Mouse (Mus musculus) liver, embryonic 11.5 days (tissue): ENCODE data around the gene Irf8. TPM values are rescaled to one million over a fixed set of nuclear protein-coding genes. Genes with fewer than 3 reads are reported as not detected.

Source experiments
- ATAC-seq: fragments of 200-750 bp; cut with Nextera tagmentation; replicated peaks from 2 replicates; pipeline ENCODE4 v1.8.0; 2017; ENCODE audit warnings: moderate number of reproducible peaks, mild to moderate bottlenecking, moderate TSS enrichment, moderate library complexity; ENCODE audit not compliant: low FRiP score
- DNase-seq: peaks from one replicate; pipeline ENCODE4 v3.0.0-alpha.2; 2017; ENCODE audit warnings: low spot score
- H3K27ac ChIP-seq: fragments of 300-500 bp; sonication (generic); 2 replicates; pipeline ENCODE4 v1.5.1; 2014; ENCODE audit warnings: mild to moderate bottlenecking, low read depth, low read length, control low read depth
- H3K27me3 ChIP-seq: fragments of 300-500 bp; sonication (generic); replicated peaks from 2 replicates; pipeline ENCODE4 v1.6.1; 2014; ENCODE audit warnings: low read length, mixed read lengths; ENCODE audit not compliant: control insufficient read depth, insufficient read depth
- H3K36me3 ChIP-seq: fragments of 300-500 bp; sonication (generic); 2 replicates; pipeline ENCODE4 v1.6.1; 2014; ENCODE audit warnings: mild to moderate bottlenecking, low read length, moderate library complexity, mixed read lengths; ENCODE audit not compliant: control insufficient read depth, insufficient read depth
- H3K4me1 ChIP-seq: fragments of 300-500 bp; sonication (generic); replicated peaks from 2 replicates; pipeline ENCODE4 v1.6.1; 2014; ENCODE audit warnings: low read length, mixed read lengths; ENCODE audit not compliant: control insufficient read depth, insufficient read depth
- H3K4me2 ChIP-seq: fragments of 300-500 bp; sonication (generic); 2 replicates; pipeline ENCODE4 v1.6.1; 2014; ENCODE audit warnings: mild to moderate bottlenecking, control low read depth, moderate library complexity
- H3K4me3 ChIP-seq: fragments of 300-500 bp; sonication (generic); 2 replicates; pipeline ENCODE4 v1.5.1; 2014; ENCODE audit warnings: low read depth, low read length, control low read depth
- H3K9ac ChIP-seq: fragments of 300-500 bp; sonication (generic); 2 replicates; pipeline ENCODE4 v1.6.1; 2014; ENCODE audit warnings: low read depth, low read length, control low read depth
- H3K9me3 ChIP-seq: fragments of 300-500 bp; sonication (generic); 2 replicates; pipeline ENCODE4 v1.6.1; 2016; ENCODE audit warnings: low read length, inconsistent platforms, mixed read lengths; ENCODE audit not compliant: control insufficient read depth
- WGBS: fragments of 180-500 bp; shearing (Covaris S2); extraction: QIAGEN DNeasy Blood & Tissue Kit; methylation state at CpG from one replicate; pipeline ENCODE4 v1.1.7; 2014; 5-methylcytosine and 5-hydroxymethylcytosine counted together
- polyA plus RNA-seq: library from polyadenylated mRNA; unstranded; fragments of >200 nt; fragmentation: Nextera tagmentation; extraction: Ambion mirVana; gene quantifications from 2 replicates; pipeline ENCODE4 v1.2.1, GENCODE M21; 2014

The Irf8 gene
- polyA plus RNA-seq, 1 experiment from 2014 or later: 12.3 TPM

GRCm38 (mm10) chr8:120741001-120741400 is 4.8 kb downstream of the Irf8 start:
- no peak for ATAC-seq
- Histone ChIP-seq H3K4me2 (no peak overlapping the region), H3K27me3 (peaks cover 31% of the 10 kb centered on the region), H3K4me3 (no peak overlapping the region), H3K27ac (no peak overlapping the region), H3K36me3 (no peaks in the 10 kb centered on the region), H3K9me3 (no peaks in the 10 kb centered on the region), H3K9ac (no peak overlapping the region), H3K4me1 (peaks cover 10% of the 10 kb centered on the region)
- DNase-seq: no peak
- 86% methylated on average over 17 of the region's 17 CpGs for WGBS

GRCm38 (mm10) chr8:120741815-120742530 is 5.8 kb downstream of the Irf8 start:
- 79% methylated on average over 15 of the region's 15 CpGs for WGBS
- no peak overlapping the region for H3K27ac ChIP-seq

GRCm38 (mm10) chr8:120743149-120743897 is 7.2 kb downstream of the Irf8 start:
- Histone ChIP-seq H3K4me3 (no peak overlapping the region), H3K4me2 (no peak overlapping the region), H3K9me3 (no peaks in the 10 kb centered on the region), H3K27ac (no peak overlapping the region; the same call in 1 of the 2 replicates), H3K4me1 (peaks cover 10% of the 10 kb centered on the region), H3K9ac (no peak overlapping the region), H3K36me3 (no peaks in the 10 kb centered on the region), H3K27me3 (peaks cover 9% of the 10 kb centered on the region)
- DNase-seq: no peak
- ATAC-seq: no peak
- 48% methylated on average over 12 of the region's 12 CpGs for WGBS

More at GRCm38 (mm10) chr8:120741815-120742530, 5.8 kb downstream of the Irf8 start:
- DNase-seq: no peak
- Histone ChIP-seq H3K4me1 (peaks cover 10% of the 10 kb centered on the region), H3K9ac (no peak overlapping the region), H3K4me3 (no peak overlapping the region), H3K27me3 (peaks cover 21% of the 10 kb centered on the region), H3K36me3 (no peaks in the 10 kb centered on the region), H3K9me3 (no peaks in the 10 kb centered on the region), H3K4me2 (no peak overlapping the region)
- no peak for ATAC-seq

- Histone ChIP-seq H3K4me3 (no peak overlapping the region), H3K4me1 (peaks cover 10% of the 10 kb centered on the region), H3K36me3 (no peaks in the 10 kb centered on the region), H3K9ac (no peak overlapping the region), H3K27ac (no peak overlapping the region; the same call in 1 of the 2 replicates), H3K27me3 (peaks cover 5% of the 10 kb centered on the region), H3K4me2 (peak overlapping the region; percentile 17; the same call in 1 of the 2 replicates), H3K9me3 (no peaks in the 10 kb centered on the region)
- no peak for DNase-seq
- WGBS: 43% methylated on average over 4 of the region's 4 CpGs
- ATAC-seq: no peak
Observed at GRCm38 (mm10) chr8:120743898-120744290, 7.7 kb downstream of the Irf8 start.

GRCm38 (mm10) chr8:120744448-120744847 is 8.3 kb downstream of the Irf8 start:
- Histone ChIP-seq H3K9me3 (no peaks in the 10 kb centered on the region), H3K27me3 (no peaks in the 10 kb centered on the region; the same call in 1 of the 2 replicates), H3K4me1 (peaks cover 10% of the 10 kb centered on the region), H3K4me2 (no peak overlapping the region), H3K27ac (no peak overlapping the region), H3K36me3 (no peaks in the 10 kb centered on the region), H3K4me3 (no peak overlapping the region), H3K9ac (no peak overlapping the region)
- 66% methylated on average over 5 of the region's 5 CpGs for WGBS
- ATAC-seq (no peak), DNase-seq (no peak)

- 53% methylated on average over 7 of the region's 7 CpGs for WGBS
- H3K4me1 ChIP-seq: peaks cover 10% of the 10 kb centered on the region
- H3K9me3 ChIP-seq: no peaks in the 10 kb centered on the region
- no peak overlapping the region for H3K27ac ChIP-seq
- H3K4me2 ChIP-seq: no peak overlapping the region
- no peaks in the 10 kb centered on the region for H3K36me3 ChIP-seq
- H3K27me3 ChIP-seq: no peaks in the 10 kb centered on the region
- H3K4me3 ChIP-seq: no peak overlapping the region
- H3K9ac ChIP-seq: no peak overlapping the region
- no peak for ATAC-seq
- DNase-seq: no peak
Observed at GRCm38 (mm10) chr8:120745226-120745625, 9.1 kb downstream of the Irf8 start.

- Histone ChIP-seq H3K4me1 (peaks cover 11% of the 10 kb centered on the region), H3K36me3 (no peaks in the 10 kb centered on the region), H3K9ac (no peak overlapping the region), H3K9me3 (no peaks in the 10 kb centered on the region), H3K27ac (no peak overlapping the region), H3K27me3 (no peaks in the 10 kb centered on the region), H3K4me3 (no peak overlapping the region), H3K4me2 (no peak overlapping the region)
- WGBS: 82% methylated on average over 18 of the region's 18 CpGs
- no peak for DNase-seq
- no peak for ATAC-seq
Observed at GRCm38 (mm10) chr8:120746007-120746701, 10.0 kb downstream of the Irf8 start.

- Histone ChIP-seq H3K4me3 (no peak overlapping the region), H3K36me3 (no peaks in the 10 kb centered on the region), H3K9ac (no peak overlapping the region), H3K4me2 (no peak overlapping the region), H3K4me1 (peaks cover 21% of the 10 kb centered on the region), H3K27ac (no peak overlapping the region), H3K9me3 (no peaks in the 10 kb centered on the region), H3K27me3 (no peaks in the 10 kb centered on the region)
- DNase-seq (no peak), ATAC-seq (no peak)
- WGBS: 79% methylated on average over 7 of the region's 7 CpGs
Observed at GRCm38 (mm10) chr8:120747286-120747685, 11.1 kb downstream of the Irf8 start.
